Mouse (Mus musculus) heart, postnatal 25 days (tissue): ENCODE data around the gene Taf5l. TPM values are rescaled to one million over a fixed set of nuclear protein-coding genes. Genes with fewer than 3 reads are reported as not detected.
"Not testable (repeated sequence)": the region's sequence is repeated elsewhere in the genome, so short reads cannot be mapped to it uniquely, and the experiment has no call there.

Experiments
- DNase-seq: peaks from one replicate; pipeline ENCODE4 v3.0.0; 2022; ENCODE audit warnings: low spot score
- intact Hi-C: fragments of 180-260 bp; cut with DNase I; formaldehyde crosslinking; loops from one replicate; pipeline ENCODE4 v1.15.1; 2025
- total RNA-seq, 2 experiments: library from RNA; stranded (reverse); gene quantifications; 2 replicates each; pipeline ENCODE4 v1.2.3; 2021

Taf5l gene
- 10 to 100 TPM; 15.0 TPM for total RNA-seq

- intact Hi-C loops: loop anchor here (2.0 kb wide), 1 partner anchor 37 kb away; no protein-coding TSS in a partner anchor
- DNase-seq: peak; percentile 85
These were observed at the start of gene Taf5l, which contains the start of gene Urb2 for GRCm38 (mm10) chr8:124021237-124022227. Taf5l (minus strand) TSS chr8:124021397. Urb2 (plus strand) TSS chr8:124021508.

GRCm38 (mm10) chr8:124070363-124071324 is 49.4 kb upstream of the Taf5l start:
- intact Hi-C loops: no loop called here
- no peak for DNase-seq

GRCm38 (mm10) chr8:124067059-124067750 is 46.0 kb upstream of the Taf5l start:
- DNase-seq: no peak
- intact Hi-C loops: loop anchor here (5.0 kb wide), 2 partner anchors 165 to 215 kb away; partner anchors contain the start of gene Galnt2

GRCm38 (mm10) chr8:124066325-124067058 is 45.3 kb upstream of the Taf5l start:
- intact Hi-C loops: loop anchor here (5.0 kb wide), 2 partner anchors 166 to 216 kb away; partner anchors contain the start of gene Galnt2
- DNase-seq: peak; percentile 48

GRCm38 (mm10) chr8:124056832-124057655 is 35.8 kb upstream of the Taf5l start:
- no peak for DNase-seq
- intact Hi-C loops: no loop called here

- no peak for DNase-seq
- intact Hi-C loops: loop anchor here (1.0 to 5.0 kb wide), 3 partner anchors 180 to 297 kb away; partner anchors contain the start of gene Galnt2
These were observed 31.4 kb upstream of the Taf5l start for GRCm38 (mm10) chr8:124052568-124052967.

- intact Hi-C loops: loop anchor here (1.0 to 5.0 kb wide), 3 partner anchors 180 to 297 kb away; partner anchors contain the start of gene Galnt2
- DNase-seq: peak; percentile 19
These were observed 30.9 kb upstream of the Taf5l start for GRCm38 (mm10) chr8:124052110-124052509.

- no peak for DNase-seq
- intact Hi-C loops: no loop called here
These were observed 24.7 kb upstream of the Taf5l start for GRCm38 (mm10) chr8:124045856-124046255.

GRCm38 (mm10) chr8:124044931-124045330 is 23.7 kb upstream of the Taf5l start:
- DNase-seq: no peak
- intact Hi-C loops: no loop called here

- intact Hi-C loops: no loop called here
- DNase-seq: no peak
These were observed 23.2 kb upstream of the Taf5l start for GRCm38 (mm10) chr8:124044421-124044820.

- intact Hi-C loops: no loop called here
- DNase-seq: no peak
These were observed 21.0 kb upstream of the Taf5l start for GRCm38 (mm10) chr8:124042201-124042600.

GRCm38 (mm10) chr8:124039351-124039750 is 18.2 kb upstream of the Taf5l start:
- DNase-seq: no peak

GRCm38 (mm10) chr8:124038121-124038520 is 16.9 kb upstream of the Taf5l start:
- intact Hi-C loops: no loop called here

More at GRCm38 (mm10) chr8:124039351-124039750, 18.2 kb upstream of the Taf5l start:
- intact Hi-C loops: no loop called here

GRCm38 (mm10) chr8:124033400-124033799 is 12.2 kb upstream of the Taf5l start:
- DNase-seq: no peak
- intact Hi-C loops: no loop called here

More at GRCm38 (mm10) chr8:124038121-124038520, 16.9 kb upstream of the Taf5l start:
- DNase-seq: no peak

- intact Hi-C loops: no loop called here
- DNase-seq: no peak
These were observed 6.6 kb upstream of the Taf5l start for GRCm38 (mm10) chr8:124027831-124028230.

- intact Hi-C loops, DNase-seq: not testable (repeated sequence)
These were observed 5.1 kb upstream of the Taf5l start for GRCm38 (mm10) chr8:124026265-124026664.

GRCm38 (mm10) chr8:124020439-124021236 is 559 bp downstream of the Taf5l start:
- DNase-seq: no peak
- intact Hi-C loops: loop anchor here (2.0 kb wide), 1 partner anchor 36 kb away; no protein-coding TSS in a partner anchor
